Mouse (Mus musculus): ENCODE data around the gene Gm16181. TPM values are rescaled to one million over a fixed set of nuclear protein-coding genes. Genes with fewer than 3 reads are reported as not detected.
A peak's percentile ranks its signal among the peaks of the same experiment; 100 is the strongest.

The Gm16181 gene
- total RNA-seq, 2 experiments from 2014 or later: 0.50 to 0.65 TPM

DNA sequence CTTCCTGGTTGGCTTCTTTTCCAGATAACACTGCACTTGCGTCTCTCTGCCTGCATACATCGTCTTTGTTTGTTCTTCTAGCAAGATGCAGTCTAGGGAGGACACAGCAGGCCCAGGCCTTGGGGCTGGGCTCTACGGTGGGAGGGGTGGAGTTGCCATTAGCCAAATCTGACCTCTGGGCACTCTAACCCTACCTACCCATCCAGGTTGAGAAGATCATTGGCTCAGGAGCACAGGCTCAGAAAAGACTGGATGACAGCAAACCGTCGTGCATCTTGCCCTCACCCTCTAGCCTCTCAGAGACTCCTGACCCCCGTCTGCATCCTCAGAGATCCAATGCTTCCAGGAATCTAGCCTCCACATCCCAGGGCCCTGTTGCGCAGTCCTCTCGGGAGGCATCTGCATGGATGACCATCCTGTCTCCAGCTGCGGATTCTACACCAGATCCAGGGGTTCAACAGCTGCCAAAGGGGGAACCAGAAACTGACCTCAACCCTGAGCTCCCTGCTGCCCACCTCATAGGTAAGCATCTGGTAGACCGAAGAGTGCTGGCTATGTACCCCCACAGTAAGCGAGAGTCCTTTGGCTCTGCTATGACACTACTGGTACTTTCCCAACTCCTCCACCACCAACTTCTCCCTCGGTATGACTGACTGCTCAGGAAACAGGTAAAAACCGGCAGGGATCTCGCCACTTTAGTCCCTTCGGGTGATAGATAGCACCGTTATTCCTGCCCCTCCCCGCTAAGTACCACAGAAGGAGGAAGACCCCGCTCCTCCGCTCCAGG lies 25.6 kb upstream of the Gm16181 start:
- intact Hi-C loops (cut with DNase I): loop anchor here (2.0 kb wide), 1 partner anchor 16 kb away; no protein-coding TSS in a partner anchor
- DNase-seq (ENCODE audit: low spot score): no peak

DNA sequence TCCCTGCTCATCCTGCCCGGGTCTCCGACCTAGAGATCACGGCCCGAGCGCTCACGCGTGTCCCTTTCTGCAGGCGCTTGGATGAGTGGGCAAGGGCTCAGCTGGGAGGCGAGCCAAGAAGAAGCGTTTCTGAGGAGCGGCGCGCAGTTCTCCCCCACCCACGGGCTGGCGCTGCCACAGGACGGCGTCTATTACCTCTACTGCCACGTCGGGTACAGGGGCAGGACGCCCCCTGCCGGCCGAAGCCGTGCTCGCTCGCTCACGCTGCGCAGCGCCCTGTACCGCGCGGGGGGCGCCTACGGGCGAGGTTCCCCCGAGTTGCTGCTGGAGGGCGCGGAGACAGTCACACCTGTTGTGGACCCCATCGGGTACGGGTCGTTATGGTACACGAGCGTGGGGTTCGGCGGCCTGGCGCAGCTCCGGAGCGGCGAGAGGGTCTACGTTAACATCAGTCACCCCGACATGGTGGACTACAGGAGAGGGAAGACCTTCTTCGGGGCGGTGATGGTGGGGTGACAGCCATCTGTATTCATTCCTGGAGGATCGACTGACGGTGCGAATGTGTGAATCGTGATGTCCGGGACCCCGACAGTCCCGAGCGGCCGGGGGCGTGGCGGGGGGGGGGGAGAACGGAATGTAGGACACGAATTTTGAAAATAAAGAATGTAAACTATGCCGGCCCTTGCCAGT lies 24.9 kb upstream of the Gm16181 start:
- intact Hi-C loops (cut with DNase I): loop anchor here (2.0 kb wide), 1 partner anchor 17 kb away; no protein-coding TSS in a partner anchor
- peak; percentile 60 for DNase-seq (ENCODE audit: low spot score)

DNA sequence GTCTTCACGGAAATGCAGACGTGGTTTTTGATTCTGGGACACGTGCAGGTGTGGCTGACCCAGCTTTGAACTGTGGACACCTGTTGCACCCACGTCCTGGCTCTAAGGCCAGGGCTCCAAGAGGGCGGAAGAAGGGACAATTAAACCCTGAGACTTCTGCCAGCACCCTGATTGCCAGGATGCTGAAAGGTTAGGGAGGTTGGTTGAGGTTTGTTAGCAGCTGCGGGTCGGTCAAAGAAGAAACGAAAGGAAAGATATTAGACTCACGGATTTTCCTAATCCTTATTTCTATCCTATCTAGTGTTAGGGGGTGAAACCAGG lies 24.4 kb upstream of the Gm16181 start:
- intact Hi-C loops (cut with DNase I): no loop called here
- DNase-seq (ENCODE audit: low spot score): no peak

DNA sequence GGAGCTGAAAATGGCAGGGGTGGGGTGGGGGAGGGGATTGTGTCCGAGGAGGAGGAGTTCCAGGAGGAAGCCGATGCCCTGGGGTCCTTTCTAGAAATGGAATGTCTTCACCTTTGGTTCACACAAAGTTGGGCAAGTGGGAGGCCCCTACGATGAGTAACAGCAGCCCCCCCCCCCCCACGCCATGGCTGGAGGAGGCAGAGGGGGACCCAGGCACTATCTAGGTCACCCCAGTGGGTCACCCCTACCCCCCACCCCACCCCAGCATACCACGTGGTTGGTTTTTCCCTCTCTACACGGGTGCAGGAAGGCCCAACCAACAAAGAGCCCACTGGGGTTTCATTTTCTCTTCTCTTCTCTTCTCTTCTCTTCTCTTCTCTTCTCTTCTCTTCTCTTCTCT lies 23.5 kb upstream of the Gm16181 start:
- DNase-seq (ENCODE audit: low spot score): no peak
- intact Hi-C loops (cut with DNase I): no loop called here

DNA sequence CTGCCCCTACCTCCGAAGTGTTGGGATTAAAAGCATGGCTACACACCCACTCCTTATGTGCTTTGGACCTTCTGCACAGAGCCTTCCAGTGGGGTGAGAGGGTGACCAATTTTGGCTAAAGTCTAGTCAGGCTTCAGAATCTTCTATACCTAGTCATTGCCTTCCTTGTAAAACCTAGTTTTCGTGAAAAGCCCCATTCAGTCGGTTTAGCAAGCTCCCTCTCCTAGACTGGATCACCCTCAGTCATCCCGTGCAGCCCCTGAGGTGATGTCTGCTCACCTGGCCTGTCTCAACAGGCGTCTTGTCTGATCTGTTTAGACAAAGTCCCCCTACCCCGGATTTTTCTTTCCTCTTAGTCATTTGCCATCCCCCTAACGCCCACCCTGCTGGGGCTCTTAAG lies 22.6 kb upstream of the Gm16181 start:
- no peak for DNase-seq (ENCODE audit: low spot score)
- intact Hi-C loops (cut with DNase I): loop anchor here (2.0 kb wide), 1 partner anchor 25 kb away; no protein-coding TSS in a partner anchor

DNA sequence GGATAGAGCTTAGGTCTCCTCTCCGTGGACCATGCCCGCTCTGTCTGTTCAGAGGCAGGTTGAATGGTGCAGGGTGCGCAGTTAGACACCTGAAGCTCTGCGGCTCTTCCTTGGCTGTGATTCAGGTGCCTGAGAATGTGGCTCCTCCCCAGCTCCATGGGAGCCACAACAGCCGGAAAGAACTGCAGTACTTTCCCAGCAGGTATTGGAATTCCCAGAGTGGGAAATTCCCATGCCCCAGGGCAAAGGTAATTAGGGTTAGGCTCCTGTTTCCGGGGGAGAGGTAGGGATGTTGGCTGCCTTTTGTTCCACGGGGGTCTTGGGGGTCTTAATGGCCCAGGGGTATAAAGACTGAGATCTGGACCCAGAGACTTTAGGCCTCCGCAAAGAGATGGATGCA lies 21.7 kb upstream of the Gm16181 start:
- intact Hi-C loops (cut with DNase I): loop anchor here (2.0 kb wide), 1 partner anchor 24 kb away; no protein-coding TSS in a partner anchor
- DNase-seq (ENCODE audit: low spot score): no peak

DNA sequence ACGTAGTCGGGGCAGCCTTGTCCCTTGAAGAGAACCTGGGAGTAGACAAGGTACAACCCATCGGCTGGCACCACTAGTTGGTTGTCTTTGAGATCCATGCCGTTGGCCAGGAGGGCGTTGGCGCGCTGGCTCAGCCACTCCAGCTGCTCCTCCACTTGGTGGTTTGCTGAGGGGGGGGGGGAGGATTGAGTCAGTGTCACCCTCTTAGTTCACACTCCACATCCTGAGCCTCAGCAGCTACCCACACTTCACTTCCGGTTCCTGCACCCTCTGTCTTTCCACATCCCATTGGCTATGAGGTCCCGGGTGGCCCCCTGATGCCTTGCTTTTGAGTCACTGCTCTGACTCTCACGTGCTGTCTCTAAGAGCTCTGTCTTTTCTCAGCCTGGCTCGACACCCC lies 20.2 kb upstream of the Gm16181 start:
- intact Hi-C loops (cut with DNase I): no loop called here
- DNase-seq (ENCODE audit: low spot score): no peak

DNA sequence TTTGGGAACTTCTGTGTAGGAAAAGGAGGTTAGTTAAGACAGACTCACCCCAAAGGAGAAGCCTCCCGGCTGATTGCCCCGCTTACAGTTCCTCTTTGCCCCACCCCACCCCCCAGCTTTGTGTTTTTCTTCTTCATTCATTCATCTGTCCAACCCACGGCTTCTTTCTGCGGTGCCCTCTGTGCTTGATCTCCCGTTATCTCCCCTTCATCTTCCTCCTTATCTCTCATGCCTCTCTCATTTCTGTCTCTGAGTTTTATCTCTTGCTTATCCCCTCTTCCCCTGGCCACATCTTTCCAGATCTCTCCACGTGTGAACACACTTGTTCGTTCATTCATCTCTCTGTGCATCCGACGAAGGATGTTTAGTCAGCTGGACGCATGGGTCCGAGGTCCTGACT lies 19.5 kb upstream of the Gm16181 start:
- no peak for DNase-seq (ENCODE audit: low spot score)
- intact Hi-C loops (cut with DNase I): no loop called here

DNA sequence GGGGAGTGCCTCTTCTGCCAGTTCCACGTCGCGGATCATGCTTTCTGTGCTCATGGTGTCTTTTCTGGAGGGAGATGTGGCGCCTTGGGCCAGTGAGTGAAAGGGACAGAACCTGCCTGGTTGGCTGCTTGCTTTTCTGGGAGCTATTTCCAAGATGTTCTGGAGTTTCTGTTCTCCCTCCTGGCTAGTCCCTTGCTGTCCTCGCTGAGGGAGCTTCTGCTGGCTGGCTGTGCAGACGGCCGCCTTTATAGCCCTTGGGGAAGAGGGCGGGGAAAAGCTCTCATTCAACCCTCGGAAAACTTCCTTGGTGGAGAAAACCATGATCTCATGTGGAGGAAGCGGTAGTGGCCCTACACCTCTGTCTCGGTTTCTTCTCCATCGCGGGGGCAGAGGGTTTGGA lies 18.8 kb upstream of the Gm16181 start, which contains the start of gene Tnf:
TSS of gene Tnf (minus strand) at position 221 of the 400 bp plus-strand sequence.
- peak; percentile 37 for DNase-seq (ENCODE audit: low spot score)
- intact Hi-C loops (cut with DNase I): no loop called here

DNA sequence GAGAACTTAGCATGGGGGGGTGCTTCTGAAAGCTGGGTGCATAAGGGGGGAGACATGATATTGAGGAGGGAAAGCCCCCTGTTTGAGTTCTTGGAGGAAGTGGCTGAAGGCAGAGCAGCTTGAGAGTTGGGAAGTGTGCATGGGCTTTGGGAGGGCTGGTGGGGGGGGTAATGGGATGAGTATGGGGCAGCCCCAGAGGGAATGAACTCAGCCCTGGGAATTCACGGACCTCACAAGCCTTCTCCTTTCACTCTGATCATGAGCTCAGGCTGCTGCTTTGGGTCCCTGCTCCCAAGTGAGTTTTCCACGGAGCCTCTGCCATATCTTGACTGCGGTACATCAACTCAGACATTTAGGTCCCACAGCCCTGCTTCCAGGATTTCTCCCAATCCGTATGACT lies 18.2 kb upstream of the Gm16181 start:
- DNase-seq (ENCODE audit: low spot score): no peak
- intact Hi-C loops (cut with DNase I): no loop called here

DNA sequence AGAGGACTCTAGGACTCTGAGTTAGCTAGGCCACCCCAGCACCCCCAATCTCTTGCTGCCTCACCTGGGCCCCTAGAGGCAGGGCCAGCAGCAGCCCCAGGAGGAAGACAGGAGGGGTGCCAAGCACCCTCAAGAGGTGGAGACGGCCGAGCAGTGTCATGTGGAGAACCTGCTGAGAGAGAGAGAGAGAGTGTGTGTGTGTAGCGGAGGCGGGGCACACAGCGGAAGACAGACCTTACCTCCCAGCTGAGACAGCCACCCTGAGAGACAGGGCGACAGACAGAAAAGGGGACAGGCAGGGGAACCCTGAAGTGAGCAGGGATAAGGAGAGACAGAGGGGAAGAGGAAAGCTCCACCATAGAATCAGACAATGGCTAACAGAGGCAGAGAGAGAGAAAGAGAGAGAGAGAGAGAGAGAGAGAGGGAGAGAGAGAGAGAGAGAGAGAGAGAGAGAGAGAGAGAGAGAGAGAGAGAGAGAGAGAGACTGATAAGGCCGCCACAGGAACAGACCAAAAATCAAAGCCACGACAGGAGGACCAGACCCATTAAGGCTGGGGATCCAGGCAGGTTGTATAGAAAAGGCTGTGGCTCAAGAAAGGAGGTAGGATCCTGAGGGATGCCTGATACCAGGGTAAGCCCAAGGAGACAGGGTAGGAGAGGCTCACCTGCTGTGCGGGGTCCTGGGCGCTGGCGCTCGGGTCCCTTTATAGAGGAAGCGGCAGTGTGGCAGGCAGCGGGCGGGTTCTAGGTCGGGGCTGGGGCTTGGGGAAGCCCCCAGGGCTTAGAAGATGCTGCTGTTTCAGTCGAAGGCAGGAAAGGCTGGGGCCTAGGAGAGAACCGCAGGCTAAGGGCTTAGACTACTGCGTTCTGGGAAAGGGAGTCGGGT lies 15.9 kb upstream of the Gm16181 start, which contains the start of gene Lta:
TSS of gene Lta (minus strand) at position 858 of the 886 bp plus-strand sequence.
- DNase-seq (ENCODE audit: low spot score): no peak
- intact Hi-C loops (cut with DNase I): no loop called here

DNA sequence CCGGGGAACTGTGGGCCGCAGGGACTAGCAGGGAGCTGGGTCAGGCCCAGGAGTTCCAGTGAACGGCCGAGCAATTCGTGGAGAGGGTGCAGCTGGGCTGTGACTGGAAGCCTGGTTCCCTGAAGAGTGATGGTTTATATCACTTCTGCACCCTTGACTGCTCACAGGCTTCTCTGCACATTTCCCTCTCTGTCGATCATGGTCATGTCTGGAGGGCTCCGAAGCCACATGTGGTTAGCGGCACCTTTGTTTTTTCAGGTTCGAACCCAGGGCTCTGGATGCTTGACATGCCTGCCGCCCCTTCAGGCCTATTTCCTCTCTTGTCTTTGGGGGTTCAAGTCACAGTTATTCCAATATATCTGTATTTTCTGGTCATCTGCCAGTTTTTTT lies 15.3 kb upstream of the Gm16181 start:
- DNase-seq (ENCODE audit: low spot score): no peak
- intact Hi-C loops (cut with DNase I): no loop called here

DNA sequence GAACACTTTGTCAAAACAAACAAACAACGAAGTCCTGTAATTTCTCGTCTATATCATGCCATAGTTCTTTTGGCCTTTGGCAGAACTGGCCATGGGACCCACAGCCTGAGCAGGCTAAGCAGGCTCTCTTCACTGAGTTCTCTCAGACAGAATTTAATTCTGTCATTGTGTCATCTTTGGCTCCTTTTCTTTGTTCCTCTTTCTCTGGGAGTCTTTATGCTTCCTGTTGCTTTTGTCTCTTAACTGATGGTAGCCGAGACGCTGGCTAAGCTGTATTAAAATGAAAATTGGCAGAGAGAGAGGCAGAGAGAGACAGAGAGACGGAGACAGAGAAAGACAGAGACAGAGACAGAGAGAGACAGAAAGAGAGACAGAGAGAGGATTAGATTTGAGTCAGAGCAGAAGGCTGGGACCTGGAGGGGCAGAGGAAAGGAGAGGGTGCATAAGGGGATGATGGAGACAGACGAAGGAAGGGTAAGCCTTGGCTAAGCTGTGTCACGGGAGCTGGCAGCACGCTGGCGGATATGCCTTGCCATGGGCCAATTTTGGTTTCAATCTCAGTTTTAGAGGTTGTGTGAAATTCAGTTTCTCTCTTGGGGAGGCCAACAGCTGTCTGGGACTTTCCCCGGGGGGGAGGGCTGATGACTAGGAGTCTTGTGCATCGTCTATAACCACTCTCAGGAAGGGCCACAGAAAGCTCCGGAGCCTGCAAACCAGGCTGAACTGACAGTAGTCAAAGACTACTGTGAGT lies 10.7 kb upstream of the Gm16181 start:
- intact Hi-C loops (cut with DNase I): no loop called here
- DNase-seq (ENCODE audit: low spot score): no peak

DNA sequence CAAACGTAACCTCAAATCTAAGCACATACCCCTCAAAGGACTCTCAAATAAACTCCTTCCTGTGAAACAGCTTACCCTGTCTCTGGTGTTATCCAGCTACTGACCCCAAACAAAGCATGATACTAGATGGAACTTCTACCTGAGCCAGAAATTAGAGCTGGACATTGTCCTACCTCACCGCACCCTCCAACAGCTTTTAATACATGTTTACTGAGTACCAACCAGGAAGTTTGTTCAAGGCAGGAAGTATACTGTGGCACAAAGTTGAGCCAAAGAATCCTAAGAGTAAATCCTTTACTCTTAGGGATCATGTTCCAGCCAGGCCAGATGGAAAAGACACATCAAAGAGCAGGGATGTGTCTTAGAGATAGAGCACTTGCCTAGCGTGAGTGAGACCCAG lies 10.0 kb upstream of the Gm16181 start:
- no peak for DNase-seq (ENCODE audit: low spot score)
- intact Hi-C loops (cut with DNase I): no loop called here

DNA sequence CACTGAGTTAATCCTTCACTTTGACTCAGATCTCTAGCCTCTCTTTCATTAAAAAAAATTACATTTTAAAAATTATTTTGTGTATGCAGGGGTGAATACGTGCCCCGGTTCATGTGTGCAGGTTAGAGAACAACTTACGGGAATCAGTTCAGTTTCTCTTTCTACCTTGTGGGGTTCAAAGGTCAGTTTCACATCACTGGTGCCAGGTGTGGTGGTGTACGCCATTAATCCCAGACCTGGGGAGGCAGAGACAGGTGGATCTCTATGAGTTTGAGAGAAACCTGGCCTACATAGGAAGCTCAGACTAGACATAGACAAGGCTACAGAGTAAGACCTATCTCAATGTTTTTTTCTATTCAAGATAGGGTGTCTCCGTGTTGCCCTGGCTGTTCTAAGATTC lies 7.6 kb upstream of the Gm16181 start:
- intact Hi-C loops (cut with DNase I): no loop called here
- DNase-seq (ENCODE audit: low spot score): no peak

DNA sequence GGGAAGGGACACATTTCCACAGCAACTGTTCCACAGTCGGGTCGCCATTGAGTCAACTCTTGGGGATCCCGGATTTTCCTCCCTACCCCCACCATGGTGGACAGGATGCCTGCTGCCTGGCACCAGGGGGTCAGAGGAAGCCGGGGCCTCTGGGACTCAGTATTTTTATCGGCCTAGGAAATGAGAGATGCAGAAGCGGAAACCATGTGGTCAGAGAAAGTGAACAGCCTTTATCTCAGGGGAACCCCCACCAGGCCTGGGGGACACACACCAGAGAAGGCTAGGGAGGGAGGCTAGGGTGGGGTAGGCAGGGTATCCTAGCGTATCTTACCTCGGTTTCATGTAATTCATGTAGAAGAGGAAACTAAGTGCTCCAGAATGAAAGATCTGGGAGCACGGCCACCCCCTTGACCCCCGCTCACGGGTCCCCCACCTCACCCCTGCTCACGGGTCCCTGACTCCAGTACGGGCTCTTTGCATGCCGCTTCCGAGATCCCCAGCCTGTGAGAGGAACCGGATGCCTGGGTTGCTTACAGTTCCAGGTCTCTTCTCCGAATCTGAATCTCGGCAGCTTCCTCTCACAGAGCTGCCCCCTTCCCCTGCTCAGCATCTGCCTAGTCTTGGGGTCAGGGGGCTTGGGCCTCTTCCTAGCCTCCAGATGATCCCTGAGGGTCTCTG lies 2.0 kb upstream of the Gm16181 start:
- intact Hi-C loops (cut with DNase I): no loop called here

DNA sequence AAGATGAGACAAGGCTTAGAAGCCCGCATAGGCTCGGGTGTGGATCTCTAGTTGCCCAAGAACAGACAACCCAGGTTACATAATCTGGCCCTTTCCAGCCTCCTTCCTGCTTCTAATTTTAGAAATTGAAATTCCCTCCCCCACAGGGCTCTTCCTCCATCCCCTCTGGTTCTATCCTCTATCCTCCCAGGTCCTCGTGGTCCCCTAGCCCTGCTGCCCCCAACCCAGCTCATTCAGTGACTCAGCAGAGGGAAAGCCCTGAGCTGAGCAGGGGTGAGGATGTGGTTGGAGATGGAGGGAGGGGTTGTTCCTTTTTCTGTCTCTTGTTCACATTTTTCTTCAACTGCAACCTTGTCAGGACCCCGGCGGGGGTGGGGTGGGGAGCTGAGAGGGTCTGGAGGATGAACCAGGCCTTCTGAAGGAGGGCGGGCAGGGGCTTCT lies 1.0 kb upstream of the Gm16181 start:
- no peak for DNase-seq (ENCODE audit: low spot score)
- intact Hi-C loops (cut with DNase I): no loop called here

More for the DNA sequence above, 2.0 kb upstream of the Gm16181 start:
- peak; percentile 47 for DNase-seq (ENCODE audit: low spot score)

DNA sequence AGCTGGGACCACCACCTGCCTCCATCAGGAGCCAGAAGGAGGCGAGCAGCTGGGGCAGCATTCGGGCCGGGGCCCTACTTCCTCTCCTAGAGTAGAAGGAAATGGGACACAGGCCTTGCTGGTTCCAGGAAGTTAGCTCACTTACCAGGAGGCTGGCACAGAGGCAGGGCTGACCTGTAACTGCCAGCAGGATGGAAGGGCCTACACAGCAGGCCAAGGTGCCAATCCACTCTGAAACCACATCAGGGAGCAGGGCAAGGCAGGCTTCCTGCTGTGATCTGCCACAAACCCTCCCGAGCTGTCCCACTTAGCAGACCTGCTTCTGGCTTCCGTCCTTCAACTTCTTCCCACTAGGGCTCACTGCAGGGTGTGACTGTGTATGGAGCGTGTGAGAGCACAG lies 1.7 kb downstream of the Gm16181 start:
- intact Hi-C loops (cut with DNase I): loop anchor here (2.0 kb wide), 1 partner anchor 23 kb away; no protein-coding TSS in a partner anchor

DNA sequence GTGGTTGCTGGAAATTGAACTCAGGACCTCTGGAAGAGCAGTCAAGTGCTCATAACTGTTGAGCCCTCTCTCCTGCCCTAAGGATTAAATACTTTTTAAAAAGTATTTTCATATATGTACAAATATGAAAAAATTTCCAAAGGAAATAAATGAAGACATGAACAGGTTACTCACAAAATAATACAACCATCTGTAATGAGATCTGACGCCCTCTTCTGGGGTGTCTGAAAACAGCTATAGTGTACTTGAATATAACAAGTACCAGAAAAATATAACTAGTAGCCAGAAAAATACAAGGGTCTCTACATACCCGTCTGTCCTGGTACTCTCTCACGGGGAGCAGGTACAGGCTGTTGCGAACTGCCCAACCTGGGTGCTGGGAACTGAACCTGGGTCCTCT lies 4.0 kb downstream of the Gm16181 start:
- intact Hi-C loops (cut with DNase I): no loop called here
- no peak for DNase-seq (ENCODE audit: low spot score)

More for the DNA sequence above, 1.7 kb downstream of the Gm16181 start:
- no peak for DNase-seq (ENCODE audit: low spot score)

Measured in heart, postnatal 25 days (tissue).